Mouse (Mus musculus) thymus, postnatal 25 days (tissue): ENCODE results near the gene Sh2b2.

Source experiments
- DNase-seq: peaks from one replicate; pipeline ENCODE4 v3.0.0; 2022

Gene Sh2b2

GRCm38 (mm10) chr5:136246452-136246838 lies at the start of gene Sh2b2:
Sh2b2 (minus strand) TSS chr5:136246556.
- no peak for DNase-seq

- DNase-seq = no peak
Measured at GRCm38 (mm10) chr5:136292971-136293418, 46.6 kb upstream of the Sh2b2 start.

- DNase-seq = no peak
Measured at GRCm38 (mm10) chr5:136292361-136292760, 46.0 kb upstream of the Sh2b2 start.

GRCm38 (mm10) chr5:136291562-136291961 lies 45.2 kb upstream of the Sh2b2 start:
- DNase-seq = no peak

GRCm38 (mm10) chr5:136289776-136290175 lies 43.4 kb upstream of the Sh2b2 start:
- DNase-seq = no peak

- DNase-seq = no peak
Measured at GRCm38 (mm10) chr5:136288351-136289081, 42.2 kb upstream of the Sh2b2 start.

- no peak for DNase-seq
Measured at GRCm38 (mm10) chr5:136286566-136286965, 40.2 kb upstream of the Sh2b2 start.

GRCm38 (mm10) chr5:136285106-136285505 lies 38.8 kb upstream of the Sh2b2 start:
- DNase-seq = no peak

- no peak for DNase-seq
Measured at GRCm38 (mm10) chr5:136281351-136281750, 35.0 kb upstream of the Sh2b2 start.

- DNase-seq = no peak
Measured at GRCm38 (mm10) chr5:136274739-136275138, 28.4 kb upstream of the Sh2b2 start.

- no peak for DNase-seq
Measured at GRCm38 (mm10) chr5:136269937-136270336, 23.6 kb upstream of the Sh2b2 start.

- no peak for DNase-seq
Measured at GRCm38 (mm10) chr5:136266077-136266476, 19.7 kb upstream of the Sh2b2 start.

GRCm38 (mm10) chr5:136263342-136263741 lies 17.0 kb upstream of the Sh2b2 start:
- no peak for DNase-seq

GRCm38 (mm10) chr5:136258919-136259318 lies 12.6 kb upstream of the Sh2b2 start:
- peak; percentile 71 for DNase-seq

GRCm38 (mm10) chr5:136252899-136253298 lies 6.5 kb upstream of the Sh2b2 start:
- peak; percentile 78 for DNase-seq

- DNase-seq = peak; percentile 38
Measured at GRCm38 (mm10) chr5:136251004-136251403, 4.6 kb upstream of the Sh2b2 start.

GRCm38 (mm10) chr5:136248441-136248840 lies 2.1 kb upstream of the Sh2b2 start:
- no peak for DNase-seq

- no peak for DNase-seq
Measured at GRCm38 (mm10) chr5:136245541-136246451, 560 bp downstream of the Sh2b2 start.

- DNase-seq = peak; percentile 60
Measured at GRCm38 (mm10) chr5:136244762-136245540, 1.4 kb downstream of the Sh2b2 start.

GRCm38 (mm10) chr5:136243851-136244761 lies 2.2 kb downstream of the Sh2b2 start:
- DNase-seq = peak; percentile 16

GRCm38 (mm10) chr5:136241161-136241560 lies 5.2 kb downstream of the Sh2b2 start:
- DNase-seq = peak; percentile 41

- no peak for DNase-seq
Measured at GRCm38 (mm10) chr5:136240381-136240780, 6.0 kb downstream of the Sh2b2 start.
